9 mouse cellular contexts compared by ENCODE assay signal in genomic region chr4:57065273-57065672, GRCm38 (mm10).
A peak's percentile ranks its signal among the peaks of the same experiment; 100 is the strongest.
DNase-seq lines count a peak whose midpoint lies in the region; ATAC-seq and TF ChIP-seq lines count a peak whose summit lies in the region.
"Had no signal": no experiment of that assay in that cellular context is flagged by ENCODE, and none has a peak within 500 bp of the region (broad histone marks: within the 10 kb centered on the region; RNA-seq: fewer than 3 reads in every experiment).

No protein-coding gene starts in this region.

- H3K27ac ChIP-seq in left cerebral cortex, adult 2 months: no peak overlapping the region
- H3K27ac ChIP-seq: lung, embryonic 15.5 days had no signal

- no peak; the same call in none of the 2 replicates for TF ChIP-seq CTCF in left cerebral cortex, adult 2 months (IDR thresholded peaks at IDR 0.05)

- peak; percentile 54 for DNase-seq in T-cell, adult 2 months (ENCODE audit: low spot score)
- peak; percentile 91 for DNase-seq in cerebellum, adult 9-10 months
- DNase-seq in frontal cortex, postnatal 25 days (ENCODE audit: low spot score in 2 of 2): peak; percentile 73 to 79
- DNase-seq in induced T-regulatory cell, adult 2 months (ENCODE audit: low read depth): peak; percentile 70
- DNase-seq in left cerebral cortex, adult 2 months (ENCODE audit: extremely low spot score in 1 of 2, low spot score in 2 of 2): peak; percentile 74 to 85
- peak; percentile 72 for DNase-seq in right cerebral cortex, postnatal 25 days
- peak; percentile 86 for DNase-seq in urinary bladder, postnatal 25 days (ENCODE audit: low spot score)

- no peak overlapping the region for H3K4me3 ChIP-seq in left cerebral cortex, adult 2 months
- H3K4me3 ChIP-seq: lung, embryonic 15.5 days had no signal

- intact Hi-C loops in left cerebral cortex, adult 2 months (cut with DNase I): loop anchor here (1.0 to 5.0 kb wide), 3 partner anchors 78 to 212 kb away; partner anchors contain the start of gene Epb41l4b

- peak; percentile 92 for ATAC-seq in megakaryocyte-erythroid progenitor cell, adult 5-6 weeks (replicated peaks; ENCODE audit: low FRiP score, low TSS enrichment, poor library complexity, severe bottlenecking)
